ENCODE assay signal across 15 mouse cellular contexts in the genomic region with DNA sequence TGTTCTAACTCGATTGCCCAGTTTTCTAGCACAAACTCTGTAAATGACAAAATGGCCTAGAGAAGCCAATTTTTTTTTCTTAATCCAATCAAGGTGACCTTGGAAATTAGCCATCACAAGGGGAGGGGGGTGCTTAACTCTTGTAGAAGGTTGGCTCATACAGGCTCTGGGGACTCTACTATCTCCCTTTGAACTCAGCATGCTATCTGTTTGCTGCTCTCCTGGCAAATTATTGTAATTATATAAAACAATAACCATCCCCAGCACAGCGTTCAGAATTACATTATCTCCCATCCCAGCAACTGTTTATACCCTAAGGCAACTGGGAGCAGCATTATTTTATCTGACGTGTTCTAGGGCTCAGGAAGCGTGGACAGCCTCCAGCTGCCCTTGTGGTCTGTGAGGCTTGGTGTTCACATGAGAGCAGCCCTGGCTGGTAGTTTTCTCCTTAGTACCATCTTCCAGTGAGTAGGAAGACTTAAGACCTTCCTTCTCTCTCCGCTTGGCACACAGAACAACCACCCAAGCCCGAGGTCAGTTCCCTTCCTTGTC. TPM values are rescaled to one million over a fixed set of nuclear protein-coding genes. Genes with fewer than 3 reads are reported as not detected.
"Had no signal": no experiment of that assay in that cellular context is flagged by ENCODE, and none has a peak within 500 bp of the region (broad histone marks: within the 10 kb centered on the region; RNA-seq: fewer than 3 reads in every experiment).

No protein-coding gene starts in this region.

- H3K36me3 ChIP-seq: limb, embryonic 13.5 days; midbrain, embryonic 10.5 days; neural tube, embryonic 13.5 days had no signal

- H3K27me3 ChIP-seq: limb, embryonic 13.5 days; neural tube, embryonic 13.5 days had no signal

- DNase-seq: kidney, postnatal 36 days; layer of hippocampus, adult 9-11 months; layer of hippocampus, postnatal 36 days; left cerebral cortex, postnatal 4 days; lung, adult 18-20 months; right cerebral cortex, adult 18-20 months; right cerebral cortex, postnatal 25 days; thymus, postnatal 4 days had no signal

- H3K4me1 ChIP-seq: limb, embryonic 13.5 days; midbrain, embryonic 10.5 days; neural tube, embryonic 13.5 days had no signal

- H3K4me2 ChIP-seq: limb, embryonic 13.5 days; neural tube, embryonic 13.5 days had no signal

- H3K4me3 ChIP-seq: limb, embryonic 13.5 days; midbrain, embryonic 10.5 days; neural tube, embryonic 13.5 days had no signal

- H3K9me3 ChIP-seq: limb, embryonic 13.5 days; midbrain, embryonic 10.5 days; neural tube, embryonic 13.5 days had no signal

- ATAC-seq: midbrain, embryonic 16.5 days had no signal

- H3K9ac ChIP-seq: limb, embryonic 13.5 days; liver, embryonic 14.5 days; neural tube, embryonic 13.5 days had no signal

- H3K27ac ChIP-seq: kidney, postnatal 0 days; limb, embryonic 13.5 days; liver, embryonic 14.5 days; midbrain, embryonic 10.5 days; neural tube, embryonic 13.5 days had no signal

RNA-seq across cellular contexts. Expression of a gene that starts 14.0 kb away (rescaled TPM):
- polyA plus RNA-seq: kidney, postnatal 0 days; lung, embryonic 16.5 days; midbrain, embryonic 10.5 days; midbrain, embryonic 16.5 days; neural tube, embryonic 13.5 days had no signal
